Mouse (Mus musculus) erythroblast, embryonic 14.5 days (primary cell): ENCODE data around the gene Chpf.

Source experiments
- GATA1 ChIP-seq: IDR thresholded peaks from 2 replicates; pipeline ENCODE4 v1.6.1; 2012; ENCODE audit warnings: low read length, inconsistent platforms, mixed read lengths
- TAL1 ChIP-seq: IDR thresholded peaks from 3 replicates; pipeline ENCODE4 v1.6.1; 2012; ENCODE audit warnings: low read length, inconsistent platforms, mixed read lengths

DNA sequence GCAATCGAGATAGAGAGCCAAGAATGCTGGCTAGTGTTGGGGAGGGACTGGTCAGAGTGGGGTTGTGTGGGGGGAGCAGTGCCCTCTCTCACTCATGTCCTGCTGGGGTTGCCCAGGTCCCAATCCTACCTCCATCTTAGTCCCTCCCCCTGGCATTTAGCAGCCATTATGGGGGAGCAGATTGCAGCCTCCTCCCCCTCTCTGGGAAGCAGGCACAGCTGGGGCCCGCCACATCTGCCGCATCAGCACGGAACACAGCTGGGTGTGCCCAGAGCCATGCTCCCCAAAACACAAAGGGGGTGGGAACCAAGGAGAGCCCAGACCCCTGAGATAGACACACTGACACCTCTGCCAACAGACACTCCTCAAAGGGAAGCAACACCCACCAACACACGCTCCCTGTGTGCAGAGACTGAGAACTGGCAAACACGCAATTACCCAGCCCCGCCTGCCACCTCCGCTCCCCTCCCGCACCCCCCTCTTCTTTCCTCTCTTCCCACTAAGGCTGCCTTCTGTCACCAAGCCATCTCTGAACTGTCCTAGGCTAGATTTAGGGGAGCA lies 33.9 kb downstream of the Chpf start:
- TF ChIP-seq TAL1: no peak
- TF ChIP-seq GATA1: no peak
